Mouse (Mus musculus) bone marrow macrophage, adult 2 months (primary cell): ENCODE results near the gene Miga1.

ENCODE experiments used
- CTCF ChIP-seq: IDR thresholded peaks from 2 replicates; pipeline ENCODE4 v1.5.1; 2012; ENCODE audit warnings: low read depth, mild to moderate bottlenecking, low read length, moderate library complexity
- POLR2A ChIP-seq: IDR thresholded peaks from 2 replicates; pipeline ENCODE4 v1.6.1; 2012; ENCODE audit warnings: mild to moderate bottlenecking, low read depth, low read length, borderline replicate concordance

DNA sequence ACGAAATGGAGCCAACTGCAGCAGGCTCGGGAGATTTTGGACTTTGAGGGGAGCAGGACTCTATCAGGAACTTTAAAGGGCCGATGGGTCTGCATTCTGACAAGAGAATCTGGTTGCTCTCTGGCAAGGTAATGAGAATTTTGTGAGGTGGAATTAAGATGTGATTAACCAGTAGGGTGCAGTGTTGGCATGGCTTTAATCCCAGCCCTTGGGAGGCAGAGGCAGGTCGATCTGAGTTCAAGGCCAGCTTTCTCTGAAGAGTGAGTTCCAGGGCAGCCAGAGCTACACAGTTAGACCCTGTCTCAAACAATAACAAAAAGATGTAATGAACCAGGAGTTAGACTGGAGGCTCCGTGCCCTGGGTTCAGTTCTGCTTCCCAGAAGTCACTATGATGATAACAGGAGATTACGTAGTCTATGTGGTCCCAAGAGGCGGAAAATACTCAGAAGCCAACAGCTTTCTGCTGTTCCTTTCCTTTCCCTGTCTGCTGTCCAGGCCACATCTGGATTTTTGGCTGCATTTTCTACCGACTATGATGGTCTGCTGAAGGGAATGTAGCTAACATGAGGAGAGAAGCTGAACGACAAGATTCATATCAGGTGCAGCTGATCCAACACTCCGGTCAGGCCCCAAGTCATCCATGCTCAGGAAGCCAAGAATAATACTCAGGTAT, 19.1 kb downstream of the Miga1 start:
- TF ChIP-seq CTCF (no peak), POLR2A (no peak)
